Mouse (Mus musculus) left cerebral cortex, postnatal 14 days (tissue): Measurements from ENCODE around the gene Tent5c. TPM values are rescaled to one million over a fixed set of nuclear protein-coding genes. Genes with fewer than 3 reads are reported as not detected.

Experiments
- DNase-seq, 2 experiments: peaks; one replicate each; pipeline ENCODE4 v3.0.0; 2021 to 2022; ENCODE audit warnings: low spot score in 2 of 2, mixed read lengths in 1 of 2
- intact Hi-C: fragments of 180-260 bp; cut with DNase I; formaldehyde crosslinking; loops from one replicate; pipeline ENCODE4 v1.15.1; 2025
- total RNA-seq, 2 experiments: library from RNA; stranded (reverse); gene quantifications; 2 replicates each; pipeline ENCODE4 v1.2.3; 2021

Tent5c gene
- total RNA-seq, 2 experiments from 2014 or later, result 3.7 to 4.3 TPM

- DNase-seq, result no peak
- intact Hi-C loops, result no loop called here
These were observed 77.2 kb downstream of the Tent5c start for GRCm38 (mm10) chr3:100411945-100412344.

GRCm38 (mm10) chr3:100409280-100409679 lies 79.8 kb downstream of the Tent5c start:
- intact Hi-C loops, result no loop called here
- no peak for DNase-seq

GRCm38 (mm10) chr3:100408351-100409043 lies 80.6 kb downstream of the Tent5c start:
- intact Hi-C loops, result no loop called here
- no peak for DNase-seq

- DNase-seq, result no peak
- intact Hi-C loops, result no loop called here
These were observed 86.5 kb downstream of the Tent5c start for GRCm38 (mm10) chr3:100402656-100403055.

Other genes starting within 250 kb of the Tent5c start
- gene Man1a2, start 196.2 kb upstream of the Tent5c start, total RNA-seq, result 100 to 1,000 TPM; 148 TPM